Mouse (Mus musculus) liver, postnatal 0 days (tissue): ENCODE results near the gene Sco1.

Source experiments
- CTCF ChIP-seq: sonication (generic); IDR thresholded peaks from 2 replicates; pipeline ENCODE4 v1.5.1; 2016; ENCODE audit warnings: antibody characterized with exemption, low read depth
- EP300 ChIP-seq: IDR thresholded peaks from 2 replicates; pipeline ENCODE4 v1.6.1; 2016; ENCODE audit warnings: antibody characterized with exemption, low read depth, mild to moderate bottlenecking

GRCm38 (mm10) chr11:67036892-67037291, 15.6 kb upstream of the Sco1 start:
- TF ChIP-seq CTCF (no peak), EP300 (no peak)
